Mouse (Mus musculus) olfactory bulb, adult 2 months (tissue): ENCODE data around the gene Prdx5.

Experiments used
- CTCF ChIP-seq: fragments of 200-500 bp; IDR thresholded peaks from 2 replicates; pipeline ENCODE4 v1.5.1; 2012; ENCODE audit warnings: low read depth, mild to moderate bottlenecking, low read length, moderate library complexity; ENCODE audit not compliant: insufficient read depth
- POLR2A ChIP-seq: fragments of 200-500 bp; IDR thresholded peaks from 2 replicates; pipeline ENCODE4 v1.6.1; 2012; ENCODE audit warnings: mild to moderate bottlenecking, low read depth, low read length, moderate library complexity; ENCODE audit not compliant: insufficient read depth

- no peak for TF ChIP-seq POLR2A
- TF ChIP-seq CTCF, result no peak
Measured at GRCm38 (mm10) chr19:6876799-6877198, 33.1 kb downstream of the Prdx5 start.
